Mouse (Mus musculus): ENCODE results near the gene Cnnm4. TPM values are rescaled to one million over a fixed set of nuclear protein-coding genes. Genes with fewer than 3 reads are reported as not detected.

The Cnnm4 gene
- total and polyA plus RNA-seq, 3 experiments: 7.8 to 8.5 TPM; not detected in 1

DNA sequence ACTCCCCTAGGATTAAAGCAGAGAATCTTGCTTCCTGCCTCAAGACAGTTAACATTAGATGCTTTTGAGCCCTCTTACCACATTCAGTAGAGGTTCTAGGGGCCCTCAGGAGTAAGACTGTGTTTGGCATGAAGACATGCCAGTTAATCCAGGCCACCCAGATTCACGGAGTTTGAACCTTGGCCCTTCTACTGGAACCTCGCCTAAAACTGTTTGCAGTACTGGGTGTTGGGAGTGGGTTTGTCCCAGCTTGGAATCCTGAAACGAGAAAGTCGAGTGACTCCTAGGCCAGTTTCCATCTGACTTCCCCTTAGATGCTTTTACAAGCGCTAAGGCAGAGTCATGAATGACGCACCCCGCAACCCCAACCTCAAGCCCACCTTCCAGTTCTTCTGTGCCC, 5.0 kb downstream of the Cnnm4 start:
- Histone ChIP-seq H3K4me3 (ENCODE audit: control insufficient read depth in 1 of 2, insufficient read depth in 1 of 2, low read depth in 2 of 2, low read length in 2 of 2) (no peak overlapping the region), H3K9me3 (replicated peaks; ENCODE audit: insufficient read depth, low read length) (no peaks in the 10 kb centered on the region), H3K27ac (ENCODE audit: control insufficient read depth, low read depth, low read length) (no peak overlapping the region), H3K9ac (ENCODE audit: control insufficient read depth, low read depth, low read length, poor library complexity, severe bottlenecking) (no peak overlapping the region), H3K4me1 (ENCODE audit: control insufficient read depth in 1 of 2, insufficient read depth in 2 of 2, low read length in 2 of 2) (peaks cover 5 to 40% of the 10 kb centered on the region in 2 experiments), H3K27me3 (ENCODE audit: control insufficient read depth in 1 of 2, insufficient read depth in 2 of 2, low read length in 2 of 2) (no peaks in the 10 kb centered on the region), H3K36me3 (ENCODE audit: control insufficient read depth in 1 of 2, insufficient read depth in 2 of 2, low read length in 2 of 2) (peaks cover 0 to 18% of the 10 kb centered on the region in 2 experiments; a peak in 2 of 4 replicates), H3K79me2 (ENCODE audit: control insufficient read depth, insufficient read depth, low read length, poor library complexity) (peaks cover 16% of the 10 kb centered on the region)
- TF ChIP-seq SIN3A (IDR thresholded peaks at IDR 0.05; ENCODE audit: low read length): no peak
- TF ChIP-seq GATA1 (IDR thresholded peaks at IDR 0.05; ENCODE audit: low read depth, low read length): no peak
- TF ChIP-seq NRF1 (IDR thresholded peaks at IDR 0.05; ENCODE audit: insufficient read depth, low read depth, low read length, poor library complexity, severe bottlenecking): no peak
- TF ChIP-seq MAX (IDR thresholded peaks at IDR 0.05; ENCODE audit: low read length): no peak
- no peak for TF ChIP-seq CHD2 (IDR thresholded peaks at IDR 0.05; ENCODE audit: low read length)
- TF ChIP-seq POLR2A (IDR thresholded peaks at IDR 0.05; ENCODE audit: control insufficient read depth in 1 of 2, insufficient read depth in 1 of 2, low read depth in 1 of 2, low read length in 2 of 2, poor library complexity in 1 of 2): no peak
- no peak for TF ChIP-seq HCFC1 (IDR thresholded peaks at IDR 0.05; ENCODE audit: low read depth, low read length)
- TF ChIP-seq KAT2A (conservative IDR thresholded peaks at IDR 0.05; ENCODE audit: low read depth, low read length): no peak
- no peak for TF ChIP-seq E2F4 (IDR thresholded peaks at IDR 0.05; ENCODE audit: borderline replicate concordance, low read depth, low read length)
- TF ChIP-seq MXI1 (IDR thresholded peaks at IDR 0.05; ENCODE audit: low read depth, low read length): no peak
- TF ChIP-seq TBP (IDR thresholded peaks at IDR 0.05; ENCODE audit: low read depth, low read length): no peak
- TF ChIP-seq GABPA (IDR thresholded peaks at IDR 0.05; ENCODE audit: low read depth, low read length): no peak
- no peak for TF ChIP-seq JUND (IDR thresholded peaks at IDR 0.05; ENCODE audit: low read depth, low read length)
- no peak for TF ChIP-seq USF1 (IDR thresholded peaks at IDR 0.05; ENCODE audit: low read depth, low read length)
- no peak for TF ChIP-seq MEF2A (IDR thresholded peaks at IDR 0.05; ENCODE audit: extremely low read depth, insufficient replicate concordance, low read depth, low read length, poor library complexity, severe bottlenecking)
- no peak for DNase-seq (ENCODE audit: low read depth, low spot score)

GRCm38 (mm10) chr1:36478343-36478795, 6.9 kb downstream of the Cnnm4 start:
- peaks cover 0 to 13% of the 10 kb centered on the region in 2 experiments; a peak in 2 of 4 replicates for H3K36me3 ChIP-seq (ENCODE audit: control insufficient read depth in 1 of 2, insufficient read depth in 2 of 2, low read length in 2 of 2)
- H3K27ac ChIP-seq (ENCODE audit: control insufficient read depth, low read depth, low read length): no peak overlapping the region
- TF ChIP-seq USF1 (IDR thresholded peaks at IDR 0.05; ENCODE audit: low read depth, low read length): no peak
- H3K9me3 ChIP-seq (replicated peaks; ENCODE audit: insufficient read depth, low read length): no peaks in the 10 kb centered on the region
- no peaks in the 10 kb centered on the region for H3K27me3 ChIP-seq (ENCODE audit: control insufficient read depth in 1 of 2, insufficient read depth in 2 of 2, low read length in 2 of 2)
- no peak for DNase-seq (ENCODE audit: low read depth, low spot score)
- H3K4me3 ChIP-seq (ENCODE audit: control insufficient read depth in 1 of 2, insufficient read depth in 1 of 2, low read depth in 2 of 2, low read length in 2 of 2): no peak overlapping the region
- H3K4me1 ChIP-seq (ENCODE audit: control insufficient read depth in 1 of 2, insufficient read depth in 2 of 2, low read length in 2 of 2): peaks cover 2 to 25% of the 10 kb centered on the region in 2 experiments
- no peak overlapping the region for H3K9ac ChIP-seq (ENCODE audit: control insufficient read depth, low read depth, low read length, poor library complexity, severe bottlenecking)
- peaks cover 12% of the 10 kb centered on the region for H3K79me2 ChIP-seq (ENCODE audit: control insufficient read depth, insufficient read depth, low read length, poor library complexity)
